10 mouse cellular contexts compared by ENCODE assay signal in genomic region chr1:190995548-190995947, GRCm38 (mm10). TPM values are rescaled to one million over a fixed set of nuclear protein-coding genes. Genes with fewer than 3 reads are reported as not detected.
DNase-seq lines count a peak whose midpoint lies in the region; ATAC-seq and TF ChIP-seq lines count a peak whose summit lies in the region.
"Had no signal": no experiment of that assay in that cellular context is flagged by ENCODE, and none has a peak within 500 bp of the region (broad histone marks: within the 10 kb centered on the region; RNA-seq: fewer than 3 reads in every experiment).

No protein-coding gene starts in this region.

- H3K4me1 ChIP-seq in heart, embryonic 14.5 days (ENCODE audit: control insufficient read depth in 2 of 2, insufficient read depth in 2 of 2, low read length in 2 of 2): peaks cover 4 to 6% of the 10 kb centered on the region in 2 experiments; a peak in 2 of 4 replicates
- no peaks in the 10 kb centered on the region for H3K4me1 ChIP-seq in stomach, postnatal 0 days (replicated peaks; ENCODE audit: control insufficient read depth, insufficient read depth)
- H3K4me1 ChIP-seq in limb, embryonic 10.5 days: no peaks in the 10 kb centered on the region
- no peaks in the 10 kb centered on the region for H3K4me1 ChIP-seq in intestine, embryonic 15.5 days (replicated peaks)

- H3K27ac ChIP-seq in heart, embryonic 14.5 days (replicated peaks in 1 of 2; ENCODE audit: control insufficient read depth in 1 of 2, insufficient read depth in 1 of 2, low read depth in 2 of 2, low read length in 2 of 2): no peak overlapping the region
- no peak overlapping the region for H3K27ac ChIP-seq in stomach, postnatal 0 days (replicated peaks)
- no peak overlapping the region for H3K27ac ChIP-seq in limb, embryonic 10.5 days
- H3K27ac ChIP-seq in intestine, embryonic 15.5 days: no peak overlapping the region

- ATAC-seq in heart, embryonic 14.5 days (ENCODE audit: insufficient number of reproducible peaks, insufficient read depth, low FRiP score, low read depth): 0 out of 2 replicates have a peak, but pooled peaks have one; percentile 13
- peak; percentile 7; the same call in 1 of the 2 replicates for ATAC-seq in stomach, postnatal 0 days (ENCODE audit: low FRiP score, low TSS enrichment)
- no peak for ATAC-seq in intestine, embryonic 15.5 days

- H3K4me2 ChIP-seq in heart, embryonic 14.5 days (ENCODE audit: low read length): no peak overlapping the region
- H3K4me2 ChIP-seq in stomach, postnatal 0 days (replicated peaks; ENCODE audit: low read depth): no peak overlapping the region
- no peak overlapping the region for H3K4me2 ChIP-seq in intestine, embryonic 15.5 days (replicated peaks)

- TF ChIP-seq CTCF in brain, embryonic 14.5 days (IDR thresholded peaks at IDR 0.05; ENCODE audit: borderline replicate concordance, extremely low read depth, insufficient read depth, insufficient read length): no peak
- no peak for TF ChIP-seq CTCF in stomach, postnatal 0 days (IDR thresholded peaks at IDR 0.05; ENCODE audit: low read depth)

- peaks cover 5% of the 10 kb centered on the region for H3K9me3 ChIP-seq in heart, embryonic 14.5 days (ENCODE audit: control insufficient read depth, low read length)
- H3K9me3 ChIP-seq in stomach, postnatal 0 days (ENCODE audit: control insufficient read depth, low read length): no peaks in the 10 kb centered on the region
- H3K9me3 ChIP-seq in limb, embryonic 10.5 days (replicated peaks): no peaks in the 10 kb centered on the region
- no peaks in the 10 kb centered on the region for H3K9me3 ChIP-seq in intestine, embryonic 15.5 days

- intact Hi-C loops in left cerebral cortex, postnatal 14 days (cut with DNase I): no loop called here

- WGBS in heart, embryonic 14.5 days: 33% methylated on average over 7 of the region's 7 CpGs
- 61% methylated on average over 7 of the region's 7 CpGs for WGBS in stomach, postnatal 0 days
- 85% methylated on average over 7 of the region's 7 CpGs for WGBS in limb, embryonic 10.5 days
- WGBS in intestine, embryonic 15.5 days: 67% methylated on average over 7 of the region's 7 CpGs

- no peaks in the 10 kb centered on the region for H3K36me3 ChIP-seq in heart, embryonic 14.5 days (ENCODE audit: control insufficient read depth, insufficient read depth, low read length)
- no peaks in the 10 kb centered on the region for H3K36me3 ChIP-seq in stomach, postnatal 0 days (ENCODE audit: control insufficient read depth, insufficient read depth, low read length)
- H3K36me3 ChIP-seq in limb, embryonic 10.5 days: no peaks in the 10 kb centered on the region
- H3K36me3 ChIP-seq in intestine, embryonic 15.5 days: no peaks in the 10 kb centered on the region

- peak; percentile 48 to 51 for DNase-seq in left cerebral cortex, postnatal 14 days (ENCODE audit: low spot score in 2 of 2)
- no peak for DNase-seq in left cerebral cortex, adult 11 months (ENCODE audit: low spot score)
- DNase-seq in brain, embryonic 14.5 days (ENCODE audit: low read depth): peak; percentile 68
- peak; percentile 37 for DNase-seq in layer of hippocampus, adult 9-11 months
- DNase-seq in stomach, postnatal 0 days (ENCODE audit: low spot score): no peak
- DNase-seq in limb, embryonic 10.5 days (ENCODE audit: low spot score): no peak

- TF ChIP-seq POLR2A in brain, embryonic 14.5 days (IDR thresholded peaks at IDR 0.05; ENCODE audit: borderline replicate concordance, extremely low read depth, insufficient read depth, insufficient read length, poor library complexity, severe bottlenecking): no peak

- no peaks in the 10 kb centered on the region for H3K27me3 ChIP-seq in heart, embryonic 14.5 days (ENCODE audit: control insufficient read depth, insufficient read depth, low read length)
- H3K27me3 ChIP-seq in stomach, postnatal 0 days (ENCODE audit: control insufficient read depth, insufficient read depth, low read length): no peaks in the 10 kb centered on the region
- no peaks in the 10 kb centered on the region for H3K27me3 ChIP-seq in limb, embryonic 10.5 days (ENCODE audit: low read depth, poor library complexity, severe bottlenecking)
- H3K27me3 ChIP-seq in intestine, embryonic 15.5 days (replicated peaks): no peaks in the 10 kb centered on the region

- no peak overlapping the region for H3K4me3 ChIP-seq in heart, embryonic 14.5 days (ENCODE audit: control insufficient read depth in 1 of 2, insufficient read depth in 1 of 2, low read depth in 1 of 2, low read length in 2 of 2)
- no peak overlapping the region for H3K4me3 ChIP-seq in stomach, postnatal 0 days (ENCODE audit: low read depth, low read length)
- H3K4me3 ChIP-seq in limb, embryonic 10.5 days: no peak overlapping the region
- H3K4me3 ChIP-seq in intestine, embryonic 15.5 days (replicated peaks): no peak overlapping the region

- no peak for TF ChIP-seq EP300 in stomach, postnatal 0 days (optimal IDR thresholded peaks at IDR 0.05)

- H3K9ac ChIP-seq in heart, embryonic 14.5 days (ENCODE audit: low read length): no peak overlapping the region
- no peak overlapping the region for H3K9ac ChIP-seq in stomach, postnatal 0 days (ENCODE audit: low read length)
- no peak overlapping the region for H3K9ac ChIP-seq in intestine, embryonic 15.5 days

RNA-seq across cellular contexts. Expression of gene Vash2, which starts 16.5 kb away (rescaled TPM):
- 1 to 10 TPM; 3.3 to 4.4 TPM for total RNA-seq in left cerebral cortex, postnatal 14 days (2021)
- 48.1 and 66.0 TPM in 2 replicates for polyA plus RNA-seq in brain, embryonic 14.5 days (2012; rRNA removed)
- polyA plus RNA-seq in heart, embryonic 14.5 days (2014; fragmentation: Nextera tagmentation; extraction: Ambion mirVana): 60.7 and 63.4 TPM in 2 replicates
- 3.8 and 4.2 TPM in 2 replicates for polyA plus RNA-seq in stomach, postnatal 0 days (2015; fragmentation: Nextera tagmentation; extraction: Ambion mirVana)
- polyA plus RNA-seq in limb, embryonic 10.5 days (2016; fragmentation: Nextera tagmentation; extraction: Ambion mirVana): 56.3 and 64.0 TPM in 2 replicates
- 15.6 and 19.1 TPM in 2 replicates for polyA plus RNA-seq in intestine, embryonic 15.5 days (2015; fragmentation: Nextera tagmentation; extraction: Ambion mirVana)

RNA-seq across cellular contexts. Expression of gene Flvcr1, which starts 30.4 kb away (rescaled TPM):
- 10 to 100 TPM; 15.7 to 16.1 TPM for total RNA-seq in left cerebral cortex, postnatal 14 days (2021)
- polyA plus RNA-seq in brain, embryonic 14.5 days (2012; rRNA removed): 24.6 and 25.0 TPM in 2 replicates
- polyA plus RNA-seq in heart, embryonic 14.5 days (2014; fragmentation: Nextera tagmentation; extraction: Ambion mirVana): 3.5 and 4.0 TPM in 2 replicates
- polyA plus RNA-seq in stomach, postnatal 0 days (2015; fragmentation: Nextera tagmentation; extraction: Ambion mirVana): 2.9 and 3.2 TPM in 2 replicates
- 6.9 and 8.7 TPM in 2 replicates for polyA plus RNA-seq in limb, embryonic 10.5 days (2016; fragmentation: Nextera tagmentation; extraction: Ambion mirVana)
- 9.8 and 10.7 TPM in 2 replicates for polyA plus RNA-seq in intestine, embryonic 15.5 days (2015; fragmentation: Nextera tagmentation; extraction: Ambion mirVana)

RNA-seq across cellular contexts. Expression of gene Spata45, which starts 40.9 kb away (rescaled TPM):
- not detected for total RNA-seq in left cerebral cortex, postnatal 14 days (2021)
- not detected in 2 replicates for polyA plus RNA-seq in brain, embryonic 14.5 days (2012; rRNA removed)
- not detected in 2 replicates for polyA plus RNA-seq in heart, embryonic 14.5 days (2014; fragmentation: Nextera tagmentation; extraction: Ambion mirVana)
- polyA plus RNA-seq in stomach, postnatal 0 days (2015; fragmentation: Nextera tagmentation; extraction: Ambion mirVana): not detected in 2 replicates
- not detected in 2 replicates for polyA plus RNA-seq in limb, embryonic 10.5 days (2016; fragmentation: Nextera tagmentation; extraction: Ambion mirVana)
- not detected in 2 replicates for polyA plus RNA-seq in intestine, embryonic 15.5 days (2015; fragmentation: Nextera tagmentation; extraction: Ambion mirVana)
- total RNA-seq: left cerebral cortex, postnatal 10 days had no signal
- polyA plus RNA-seq: neural tube, embryonic 11.5 days had no signal

Comparison
In these comparisons a context has a peak if more than half of its experiments do, and no peak if none do; other contexts are left out.
1. DNase-seq: peak in left cerebral cortex, postnatal 14 days (2 of 2), brain, embryonic 14.5 days (single experiment) and layer of hippocampus, adult 9-11 months (single experiment); none in left cerebral cortex, adult 11 months (single experiment), stomach, postnatal 0 days (single experiment) and limb, embryonic 10.5 days (single experiment).